Mouse (Mus musculus) limb, embryonic 11.5 days (tissue): Measurements from ENCODE around the gene Sdcbp2. TPM values are rescaled to one million over a fixed set of nuclear protein-coding genes. Genes with fewer than 3 reads are reported as not detected.
A peak's percentile ranks its signal among the peaks of the same experiment; 100 is the strongest.

ENCODE experiments used
- ATAC-seq: fragments of 200-750 bp; cut with Nextera tagmentation; 2 replicates; pipeline ENCODE4 v1.8.0; 2017; ENCODE audit warnings: low read depth; ENCODE audit not compliant: insufficient number of reproducible peaks, low FRiP score, low TSS enrichment
- DNase-seq: peaks from one replicate; pipeline ENCODE4 v3.0.0-alpha.2; 2015; ENCODE audit warnings: low spot score
- H3K27ac ChIP-seq: fragments of 300-500 bp; sonication (generic); replicated peaks from 2 replicates; pipeline ENCODE4 v1.5.1; 2014; ENCODE audit warnings: low read depth, mild to moderate bottlenecking, low read length
- H3K27me3 ChIP-seq: fragments of 300-500 bp; sonication (generic); 2 replicates; pipeline ENCODE4 v1.6.1; 2014; ENCODE audit warnings: mild to moderate bottlenecking, low read length, mixed read lengths; ENCODE audit not compliant: control insufficient read depth, insufficient read depth
- H3K36me3 ChIP-seq: fragments of 300-500 bp; sonication (generic); 2 replicates; pipeline ENCODE4 v1.6.1; 2014; ENCODE audit warnings: mild to moderate bottlenecking, low read length, moderate library complexity, mixed read lengths; ENCODE audit not compliant: control insufficient read depth, insufficient read depth
- H3K4me1 ChIP-seq: fragments of 300-500 bp; sonication (generic); 2 replicates; pipeline ENCODE4 v1.6.1; 2014; ENCODE audit warnings: low read length, mixed read lengths; ENCODE audit not compliant: control insufficient read depth, insufficient read depth
- H3K4me2 ChIP-seq: fragments of 300-500 bp; sonication (generic); 2 replicates; pipeline ENCODE4 v1.6.1; 2014; ENCODE audit warnings: low read depth, mild to moderate bottlenecking, moderate library complexity; ENCODE audit not compliant: severe bottlenecking
- H3K4me3 ChIP-seq: fragments of 300-500 bp; sonication (generic); 2 replicates; pipeline ENCODE4 v1.5.1; 2014; ENCODE audit warnings: low read depth, low read length
- H3K9ac ChIP-seq: fragments of 300-500 bp; sonication (generic); 2 replicates; pipeline ENCODE4 v1.6.1; 2014; ENCODE audit warnings: mild to moderate bottlenecking, low read length
- H3K9me3 ChIP-seq: fragments of 300-500 bp; sonication (generic); 2 replicates; pipeline ENCODE4 v1.6.1; 2016; ENCODE audit warnings: low read length; ENCODE audit not compliant: control insufficient read depth
- WGBS: fragments of 180-500 bp; shearing (Covaris S2); extraction: QIAGEN DNeasy Blood & Tissue Kit; methylation state at CpG from one replicate; pipeline ENCODE4 v1.1.7; 2014; 5-methylcytosine and 5-hydroxymethylcytosine counted together
- polyA plus RNA-seq: library from polyadenylated mRNA; unstranded; fragments of >200 nt; fragmentation: Nextera tagmentation; extraction: Ambion mirVana; gene quantifications from 2 replicates; pipeline ENCODE4 v1.2.1, GENCODE M21; 2014

Sdcbp2 gene
- polyA plus RNA-seq, 1 experiment from 2014 or later = 0.48 TPM

DNA sequence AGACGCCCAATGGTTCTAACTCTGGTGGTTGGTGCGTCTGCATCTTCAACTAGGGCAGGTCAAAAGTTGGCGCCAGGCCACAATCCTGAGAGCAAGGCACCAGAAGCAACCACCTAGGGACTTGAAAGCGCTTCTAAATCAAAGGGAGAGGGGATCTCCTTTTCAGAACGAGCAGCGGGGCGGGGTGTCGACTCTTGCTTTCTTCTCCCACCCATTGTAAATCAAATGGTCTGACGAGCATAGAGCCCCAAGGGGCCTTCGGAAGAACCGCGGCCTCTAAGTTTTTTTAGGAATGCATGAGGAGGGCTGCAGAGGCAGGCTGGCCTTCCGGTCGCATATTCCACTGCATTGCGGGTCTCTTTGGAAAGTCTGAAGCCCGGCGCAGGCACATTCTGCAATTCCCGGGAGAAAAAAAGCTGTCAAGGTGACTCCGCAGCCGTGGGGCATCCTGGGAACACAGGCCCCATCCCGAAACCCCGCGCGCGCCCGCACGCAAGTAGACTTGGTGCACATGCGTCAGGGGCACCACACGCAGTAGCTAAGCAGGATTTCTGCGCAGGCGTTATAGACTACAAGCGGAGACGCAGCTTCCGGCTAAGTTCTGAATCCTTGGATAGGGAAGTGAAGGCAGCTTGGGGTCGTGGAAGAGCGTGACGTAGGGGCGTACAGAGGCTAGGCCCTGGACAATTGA lies 3.4 kb downstream of the Sdcbp2 start:
- H3K27ac ChIP-seq = no peak overlapping the region
- H3K9ac ChIP-seq = peak overlapping the region; percentile 31; the same call in 1 of the 2 replicates
- peak overlapping the region; percentile 58 for H3K4me2 ChIP-seq
- H3K9me3 ChIP-seq = no peaks in the 10 kb centered on the region
- no peaks in the 10 kb centered on the region; the same call in 1 of the 2 replicates for H3K4me1 ChIP-seq
- DNase-seq (peak; percentile 81), ATAC-seq (peak; percentile 82)
- WGBS = 2% methylated on average over 38 of the region's 38 CpGs
- H3K36me3 ChIP-seq = no peaks in the 10 kb centered on the region
- peak overlapping the region; percentile 22 for H3K4me3 ChIP-seq
- no peaks in the 10 kb centered on the region for H3K27me3 ChIP-seq

GRCm38 (mm10) chr2:151579183-151579582 lies 6.8 kb downstream of the Sdcbp2 start:
- no peaks in the 10 kb centered on the region for H3K9me3 ChIP-seq
- no peak overlapping the region for H3K4me3 ChIP-seq
- no peak overlapping the region for H3K4me2 ChIP-seq
- H3K4me1 ChIP-seq = no peaks in the 10 kb centered on the region; the same call in 1 of the 2 replicates
- ATAC-seq = no peak
- H3K9ac ChIP-seq = no peak overlapping the region
- no peak for DNase-seq
- H3K27me3 ChIP-seq = no peaks in the 10 kb centered on the region
- no peaks in the 10 kb centered on the region for H3K36me3 ChIP-seq
- no peak overlapping the region for H3K27ac ChIP-seq
- 50% methylated on average over 4 of the region's 4 CpGs for WGBS

DNA sequence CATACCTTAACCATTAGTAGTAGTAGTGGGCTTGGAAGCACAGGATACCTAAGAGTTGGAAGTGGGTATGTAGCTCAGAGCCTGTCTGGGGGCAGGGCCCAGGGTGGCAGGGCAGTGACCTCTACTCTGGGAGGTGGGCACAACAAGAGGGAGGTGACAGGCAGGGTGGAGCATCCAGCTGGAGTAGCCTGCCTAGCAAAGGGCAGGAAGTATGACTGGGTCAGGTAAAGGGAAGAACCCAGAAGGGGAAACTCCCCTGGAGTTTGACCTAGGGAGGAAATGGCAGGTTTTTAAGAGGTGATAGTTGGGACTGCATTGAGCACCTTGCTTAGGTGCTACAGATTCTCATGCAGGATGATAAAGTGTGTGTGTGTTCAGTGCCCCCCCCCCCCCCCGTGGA lies 8.5 kb downstream of the Sdcbp2 start:
- Histone ChIP-seq H3K27ac (no peak overlapping the region), H3K4me3 (no peak overlapping the region), H3K4me1 (no peaks in the 10 kb centered on the region; the same call in 1 of the 2 replicates), H3K9ac (no peak overlapping the region), H3K9me3 (no peaks in the 10 kb centered on the region), H3K36me3 (no peaks in the 10 kb centered on the region), H3K27me3 (no peaks in the 10 kb centered on the region), H3K4me2 (no peak overlapping the region)
- WGBS = 31% methylated on average over 1 of the region's 1 CpGs
- ATAC-seq (no peak), DNase-seq (no peak)

GRCm38 (mm10) chr2:151585934-151586333 lies 13.5 kb downstream of the Sdcbp2 start:
- Histone ChIP-seq H3K9me3 (no peaks in the 10 kb centered on the region), H3K27ac (no peak overlapping the region), H3K9ac (no peak overlapping the region), H3K4me3 (no peak overlapping the region), H3K4me2 (no peak overlapping the region), H3K36me3 (no peaks in the 10 kb centered on the region), H3K27me3 (no peaks in the 10 kb centered on the region), H3K4me1 (no peaks in the 10 kb centered on the region)
- WGBS = 69% methylated on average over 3 of the region's 3 CpGs
- DNase-seq (no peak), ATAC-seq (no peak)

GRCm38 (mm10) chr2:151586807-151587206 lies 14.4 kb downstream of the Sdcbp2 start:
- Histone ChIP-seq H3K4me3 (no peak overlapping the region), H3K27ac (no peak overlapping the region), H3K4me2 (no peak overlapping the region), H3K9me3 (no peaks in the 10 kb centered on the region), H3K9ac (no peak overlapping the region), H3K4me1 (no peaks in the 10 kb centered on the region), H3K27me3 (no peaks in the 10 kb centered on the region), H3K36me3 (no peaks in the 10 kb centered on the region)
- ATAC-seq (no peak), DNase-seq (no peak)
- 89% methylated on average over 1 of the region's 1 CpGs for WGBS

GRCm38 (mm10) chr2:151587306-151587705 lies 14.9 kb downstream of the Sdcbp2 start:
- H3K4me3 ChIP-seq = no peak overlapping the region
- no peaks in the 10 kb centered on the region for H3K36me3 ChIP-seq
- no peak overlapping the region for H3K9ac ChIP-seq
- H3K27me3 ChIP-seq = no peaks in the 10 kb centered on the region
- no peak overlapping the region for H3K4me2 ChIP-seq
- ATAC-seq = no peak
- H3K27ac ChIP-seq = no peak overlapping the region
- WGBS = 84% methylated on average over 9 of the region's 9 CpGs
- no peaks in the 10 kb centered on the region for H3K4me1 ChIP-seq
- H3K9me3 ChIP-seq = no peaks in the 10 kb centered on the region
- DNase-seq = no peak

- Histone ChIP-seq H3K4me2 (no peak overlapping the region), H3K27me3 (no peaks in the 10 kb centered on the region), H3K4me3 (no peak overlapping the region), H3K27ac (no peak overlapping the region), H3K9ac (no peak overlapping the region), H3K9me3 (no peaks in the 10 kb centered on the region), H3K36me3 (no peaks in the 10 kb centered on the region), H3K4me1 (no peaks in the 10 kb centered on the region)
- ATAC-seq = no peak
- 69% methylated on average over 2 of the region's 2 CpGs for WGBS
- no peak for DNase-seq
Measured at GRCm38 (mm10) chr2:151598068-151598467, 25.6 kb downstream of the Sdcbp2 start.

DNA sequence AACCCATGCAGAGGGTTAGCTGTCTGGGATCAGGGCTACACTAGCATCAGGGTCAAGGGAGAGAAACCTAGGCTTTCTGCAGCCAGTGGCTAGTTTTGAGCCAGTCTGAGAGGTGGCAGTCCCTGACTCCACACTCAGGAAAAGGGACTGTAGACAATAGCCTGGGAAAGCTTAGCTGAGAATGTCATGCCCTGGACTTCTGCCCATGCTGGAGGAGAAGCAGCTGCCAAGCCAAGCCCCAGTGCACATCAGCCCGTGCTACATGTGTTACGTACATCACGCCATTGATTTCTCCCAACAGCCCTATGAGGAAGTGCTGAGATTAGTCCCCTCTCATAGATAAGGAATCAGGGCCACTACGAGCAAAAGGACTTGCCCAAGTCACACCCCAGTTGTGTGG lies 29.7 kb downstream of the Sdcbp2 start:
- no peak overlapping the region for H3K4me3 ChIP-seq
- H3K36me3 ChIP-seq = no peaks in the 10 kb centered on the region
- no peak overlapping the region for H3K9ac ChIP-seq
- no peak overlapping the region for H3K27ac ChIP-seq
- no peak for ATAC-seq
- no peaks in the 10 kb centered on the region for H3K27me3 ChIP-seq
- H3K4me1 ChIP-seq = 0 out of 2 replicates have a peak, but pooled peaks cover 3% of the 10 kb centered on the region
- no peak overlapping the region for H3K4me2 ChIP-seq
- no peaks in the 10 kb centered on the region for H3K9me3 ChIP-seq
- DNase-seq = no peak
- whole genome bisulfite sequencing = 90% methylated on average over 4 of the region's 4 CpGs

- ATAC-seq (no peak), DNase-seq (no peak)
- 57% methylated on average over 4 of the region's 4 CpGs for WGBS
- no peaks in the 10 kb centered on the region for H3K36me3 ChIP-seq
- no peaks in the 10 kb centered on the region for H3K27me3 ChIP-seq
- H3K4me2 ChIP-seq = no peak overlapping the region
- H3K9me3 ChIP-seq = no peaks in the 10 kb centered on the region
- H3K4me3 ChIP-seq = no peak overlapping the region
- H3K4me1 ChIP-seq = 0 out of 2 replicates have a peak, but pooled peaks cover 3% of the 10 kb centered on the region
- H3K9ac ChIP-seq = no peak overlapping the region
- H3K27ac ChIP-seq = no peak overlapping the region
Measured at GRCm38 (mm10) chr2:151603630-151604029, 31.2 kb downstream of the Sdcbp2 start.
